Mouse (Mus musculus): ENCODE results near the gene Olfr920.

The Olfr920 gene

GRCm38 (mm10) chr9:38751999-38752398, at the start of gene Olfr920:
TSS of gene Olfr920 (plus strand) at chr9:38752299.
- DNase-seq, result no peak

GRCm38 (mm10) chr9:38718102-38718501, 34.0 kb upstream of the Olfr920 start, which contains the start of gene Vwa5a:
TSS of gene Vwa5a (plus strand) at chr9:38718268.
- DNase-seq, result peak; percentile 33

GRCm38 (mm10) chr9:38718927-38719441, 33.1 kb upstream of the Olfr920 start:
- DNase-seq, result peak; percentile 33

- DNase-seq, result no peak
Measured at GRCm38 (mm10) chr9:38724044-38724443, 28.1 kb upstream of the Olfr920 start.

GRCm38 (mm10) chr9:38728218-38728617, 23.9 kb upstream of the Olfr920 start:
- DNase-seq, result no peak

- no peak for DNase-seq
Measured at GRCm38 (mm10) chr9:38741408-38741807, 10.7 kb upstream of the Olfr920 start.

- DNase-seq, result no peak
Measured at GRCm38 (mm10) chr9:38744619-38745315, 7.3 kb upstream of the Olfr920 start.

GRCm38 (mm10) chr9:38772768-38773167, 20.7 kb downstream of the Olfr920 start, which contains the start of gene Olfr921:
TSS of gene Olfr921 (plus strand) at chr9:38773068.
- DNase-seq, result no peak

GRCm38 (mm10) chr9:38792689-38793088, 40.6 kb downstream of the Olfr920 start:
- no peak for DNase-seq

- no peak for DNase-seq
Measured at GRCm38 (mm10) chr9:38805696-38806095, 53.6 kb downstream of the Olfr920 start.

Data from kidney, postnatal 10 days (tissue).